ENCODE assay signal across 9 mouse cellular contexts in genomic region chr1:188363548-188363947, GRCm38 (mm10).
DNase-seq lines count a peak whose midpoint lies in the region; ATAC-seq lines count a peak whose summit lies in the region.
"Had no signal": no experiment of that assay in that cellular context is flagged by ENCODE, and none has a peak within 500 bp of the region (broad histone marks: within the 10 kb centered on the region; RNA-seq: fewer than 3 reads in every experiment).

No protein-coding gene starts in this region.

- no peaks in the 10 kb centered on the region for H3K4me1 ChIP-seq in forebrain, embryonic 14.5 days (ENCODE audit: control insufficient read depth, insufficient read depth, low read length)
- no peaks in the 10 kb centered on the region for H3K4me1 ChIP-seq in forebrain, embryonic 11.5 days (replicated peaks; ENCODE audit: control insufficient read depth, insufficient read depth, low read length)

- no peak overlapping the region for H3K4me3 ChIP-seq in forebrain, embryonic 14.5 days (ENCODE audit: low read depth, low read length)
- no peak overlapping the region for H3K4me3 ChIP-seq in forebrain, embryonic 11.5 days (ENCODE audit: low read depth, low read length)

- 79% methylated on average over 3 of the region's 3 CpGs for WGBS in forebrain, embryonic 14.5 days
- 87% methylated on average over 3 of the region's 3 CpGs for WGBS in forebrain, embryonic 11.5 days

- ATAC-seq in forebrain, embryonic 14.5 days: peak; percentile 75; the same call in 1 of the 2 replicates
- ATAC-seq in forebrain, embryonic 11.5 days (replicated peaks; ENCODE audit: low FRiP score): no peak
- ATAC-seq: liver, postnatal 0 days had no signal

- H3K9ac ChIP-seq in forebrain, embryonic 14.5 days (ENCODE audit: low read length): no peak overlapping the region
- no peak overlapping the region for H3K9ac ChIP-seq in forebrain, embryonic 11.5 days (ENCODE audit: low read length)
- H3K9ac ChIP-seq: liver, postnatal 0 days had no signal

- peak; percentile 78 for DNase-seq in forebrain, embryonic 14.5 days (ENCODE audit: low spot score)
- DNase-seq in forebrain, embryonic 11.5 days (ENCODE audit: low spot score): no peak
- DNase-seq in left cerebral cortex, adult 11 months (ENCODE audit: low spot score): peak; percentile 2
- no peak for DNase-seq in left cerebral cortex, adult 8-10 months (ENCODE audit: low spot score in 2 of 2)
- peak; percentile 26 for DNase-seq in brain, adult 2 months (ENCODE audit: low read depth, low spot score)
- DNase-seq in left cerebral cortex, postnatal 14 days (ENCODE audit: low spot score in 2 of 2): peak; percentile 6 to 9
- no peak for DNase-seq in MN1 (ENCODE audit: low spot score)
- DNase-seq in gastrocnemius, postnatal 25 days: no peak
- DNase-seq: liver, postnatal 0 days had no signal

- H3K27ac ChIP-seq in forebrain, embryonic 14.5 days (ENCODE audit: low read depth, low read length): no peak overlapping the region
- H3K27ac ChIP-seq in forebrain, embryonic 11.5 days (ENCODE audit: low read depth, low read length): no peak overlapping the region

- no peaks in the 10 kb centered on the region for H3K27me3 ChIP-seq in forebrain, embryonic 14.5 days (replicated peaks; ENCODE audit: control insufficient read depth, insufficient read depth, low read length)
- no peaks in the 10 kb centered on the region for H3K27me3 ChIP-seq in forebrain, embryonic 11.5 days (ENCODE audit: control insufficient read depth, insufficient read depth, low read length)

- H3K9me3 ChIP-seq in forebrain, embryonic 14.5 days (replicated peaks; ENCODE audit: control insufficient read depth, low read length): no peaks in the 10 kb centered on the region
- no peaks in the 10 kb centered on the region for H3K9me3 ChIP-seq in forebrain, embryonic 11.5 days (ENCODE audit: control insufficient read depth, low read length)

- H3K4me2 ChIP-seq in forebrain, embryonic 14.5 days (ENCODE audit: low read length): no peak overlapping the region
- H3K4me2 ChIP-seq in forebrain, embryonic 11.5 days (ENCODE audit: low read depth, low read length, severe bottlenecking): no peak overlapping the region

- intact Hi-C loops in left cerebral cortex, postnatal 14 days (cut with DNase I): no loop called here

- H3K36me3 ChIP-seq in forebrain, embryonic 14.5 days (ENCODE audit: control insufficient read depth, insufficient read depth, low read length): no peaks in the 10 kb centered on the region
- H3K36me3 ChIP-seq in forebrain, embryonic 11.5 days (ENCODE audit: control insufficient read depth, insufficient read depth, low read length): no peaks in the 10 kb centered on the region

Comparison
In these comparisons a context has a peak if more than half of its experiments do, and no peak if none do; other contexts are left out.
1. DNase-seq: peak in forebrain, embryonic 14.5 days (single experiment), left cerebral cortex, adult 11 months (single experiment), brain, adult 2 months (single experiment) and left cerebral cortex, postnatal 14 days (2 of 2); none in forebrain, embryonic 11.5 days (single experiment), left cerebral cortex, adult 8-10 months (0 of 2), MN1 (single experiment) and gastrocnemius, postnatal 25 days (single experiment).